Mouse (Mus musculus) hindbrain, postnatal 0 days (tissue): ENCODE results near the gene Mef2c. TPM values are rescaled to one million over a fixed set of nuclear protein-coding genes. Genes with fewer than 3 reads are reported as not detected.

Experiments used
- ATAC-seq: fragments of 200-750 bp; cut with Nextera tagmentation; 2 replicates; pipeline ENCODE4 v1.8.0; 2017; ENCODE audit warnings: mild to moderate bottlenecking, moderate TSS enrichment, moderate library complexity
- DNase-seq: peaks from one replicate; pipeline ENCODE4 v3.0.0-alpha.2; 2015; ENCODE audit warnings: low spot score
- H3K27ac ChIP-seq: fragments of 300-500 bp; sonication (generic); 2 replicates; pipeline ENCODE4 v1.5.1; 2014; ENCODE audit warnings: mild to moderate bottlenecking
- H3K27me3 ChIP-seq: fragments of 300-500 bp; sonication (generic); 2 replicates; pipeline ENCODE4 v1.6.1; 2014; ENCODE audit warnings: low read length, mixed read lengths; ENCODE audit not compliant: insufficient read depth
- H3K36me3 ChIP-seq: fragments of 300-500 bp; sonication (generic); 2 replicates; pipeline ENCODE4 v1.6.1; 2014; ENCODE audit warnings: low read length, mixed read lengths; ENCODE audit not compliant: insufficient read depth
- H3K4me1 ChIP-seq: fragments of 300-500 bp; sonication (generic); 2 replicates; pipeline ENCODE4 v1.6.1; 2014; ENCODE audit warnings: antibody characterized with exemption, low read length, mixed read lengths; ENCODE audit not compliant: insufficient read depth
- H3K4me2 ChIP-seq: fragments of 300-500 bp; sonication (generic); 2 replicates; pipeline ENCODE4 v1.6.1; 2014; ENCODE audit warnings: low read depth, mild to moderate bottlenecking, low read length, moderate library complexity, mixed read lengths
- H3K4me3 ChIP-seq: fragments of 300-500 bp; sonication (generic); 2 replicates; pipeline ENCODE4 v1.5.1; 2014; ENCODE audit warnings: low read length
- H3K9ac ChIP-seq: fragments of 300-500 bp; sonication (generic); replicated peaks from 2 replicates; pipeline ENCODE4 v1.6.1; 2014; ENCODE audit warnings: mild to moderate bottlenecking, low read length, moderate library complexity, mixed read lengths
- H3K9me3 ChIP-seq: fragments of 300-500 bp; sonication (generic); 2 replicates; pipeline ENCODE4 v1.6.1; 2016; ENCODE audit warnings: low read length, mixed read lengths
- CTCF ChIP-seq: IDR thresholded peaks from 2 replicates; pipeline ENCODE4 v1.5.1; 2016; ENCODE audit warnings: antibody characterized with exemption, control low read depth, low read depth
- WGBS: fragments of 180-500 bp; shearing (Covaris S2); extraction: QIAGEN DNeasy Blood & Tissue Kit; methylation state at CpG from one replicate; pipeline ENCODE4 v1.1.7; 2014; 5-methylcytosine and 5-hydroxymethylcytosine counted together
- polyA plus RNA-seq: library from polyadenylated mRNA; unstranded; fragments of >200 nt; fragmentation: Nextera tagmentation; extraction: Ambion mirVana; gene quantifications from 2 replicates; pipeline ENCODE4 v1.2.1, GENCODE M21; 2015
- total RNA-seq: library from RNA; depleted of rRNA; stranded (reverse); fragments of >200 nt; gene quantifications from 2 replicates; pipeline ENCODE4 v1.2.3, GENCODE M21; 2014

Gene Mef2c
- total and polyA plus RNA-seq, 2 experiments from 2014 or later, result 27.2 to 46.2 TPM

DNA sequence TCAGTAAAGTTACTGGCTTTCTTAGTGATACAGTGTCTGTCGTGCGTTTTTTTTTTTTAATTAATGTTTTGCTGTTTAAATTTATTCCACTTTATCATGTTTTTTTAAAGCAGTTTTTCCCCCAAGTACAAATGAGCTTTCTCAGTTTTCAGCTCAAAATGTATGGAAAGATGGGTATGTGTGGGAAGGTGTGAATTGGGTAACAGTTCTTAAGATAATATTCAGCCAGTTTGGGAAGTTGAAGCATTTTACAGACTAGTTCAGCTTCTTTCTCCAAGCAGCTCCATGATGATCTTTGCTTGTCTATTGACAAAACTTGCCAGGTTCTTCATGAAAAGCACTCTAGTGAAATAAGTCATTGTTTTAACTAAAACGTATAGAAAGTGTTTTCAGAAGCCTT, 163.2 kb downstream of the Mef2c start:
- TF ChIP-seq CTCF, result no peak
- 84% methylated on average over 3 of the region's 3 CpGs for WGBS

GRCm38 (mm10) chr13:83707611-83708010, 203.8 kb downstream of the Mef2c start:
- no peaks in the 10 kb centered on the region for H3K9me3 ChIP-seq
- 64% methylated on average over 2 of the region's 2 CpGs for WGBS

More for the DNA sequence above, 163.2 kb downstream of the Mef2c start:
- Histone ChIP-seq H3K9me3 (no peaks in the 10 kb centered on the region), H3K27me3 (no peaks in the 10 kb centered on the region), H3K9ac (no peak overlapping the region), H3K4me1 (no peaks in the 10 kb centered on the region), H3K36me3 (no peaks in the 10 kb centered on the region), H3K4me3 (no peak overlapping the region), H3K27ac (no peak overlapping the region), H3K4me2 (no peak overlapping the region)
- no peak for ATAC-seq
- no peak for DNase-seq

GRCm38 (mm10) chr13:83712778-83713380, 209.0 kb downstream of the Mef2c start:
- no peaks in the 10 kb centered on the region for H3K36me3 ChIP-seq
- no peak for TF ChIP-seq CTCF
- ATAC-seq (no peak), DNase-seq (peak; percentile 24)
- H3K27ac ChIP-seq, result 0 out of 2 replicates have a peak overlapping the region, but pooled peaks have one; percentile 8
- no peaks in the 10 kb centered on the region for H3K27me3 ChIP-seq
- peak overlapping the region; percentile 100; the same call in 1 of the 2 replicates for H3K9ac ChIP-seq
- WGBS, result 28% methylated on average over 5 of the region's 5 CpGs
- H3K4me1 ChIP-seq, result peaks cover 3% of the 10 kb centered on the region; the same call in 1 of the 2 replicates
- no peak overlapping the region for H3K4me3 ChIP-seq
- H3K4me2 ChIP-seq, result peak overlapping the region; percentile 89
- no peaks in the 10 kb centered on the region for H3K9me3 ChIP-seq

More at GRCm38 (mm10) chr13:83707611-83708010, 203.8 kb downstream of the Mef2c start:
- no peak for TF ChIP-seq CTCF
- no peak overlapping the region for H3K4me3 ChIP-seq
- H3K9ac ChIP-seq, result no peak overlapping the region
- H3K27me3 ChIP-seq, result no peaks in the 10 kb centered on the region
- H3K4me2 ChIP-seq, result no peak overlapping the region
- no peaks in the 10 kb centered on the region for H3K36me3 ChIP-seq
- no peak for ATAC-seq
- H3K4me1 ChIP-seq, result no peaks in the 10 kb centered on the region
- H3K27ac ChIP-seq, result no peak overlapping the region
- no peak for DNase-seq

GRCm38 (mm10) chr13:83713661-83714291, 209.9 kb downstream of the Mef2c start:
- Histone ChIP-seq H3K9me3 (no peaks in the 10 kb centered on the region), H3K27me3 (no peaks in the 10 kb centered on the region), H3K27ac (peak overlapping the region; percentile 99), H3K4me3 (peak overlapping the region; percentile 79), H3K36me3 (no peaks in the 10 kb centered on the region), H3K9ac (peak overlapping the region; percentile 100), H3K4me2 (peak overlapping the region; percentile 89), H3K4me1 (peaks cover 7% of the 10 kb centered on the region; the same call in 1 of the 2 replicates)
- TF ChIP-seq CTCF, result no peak
- DNase-seq (peak; percentile 56), ATAC-seq (no peak)
- 14% methylated on average over 19 of the region's 19 CpGs for WGBS

DNA sequence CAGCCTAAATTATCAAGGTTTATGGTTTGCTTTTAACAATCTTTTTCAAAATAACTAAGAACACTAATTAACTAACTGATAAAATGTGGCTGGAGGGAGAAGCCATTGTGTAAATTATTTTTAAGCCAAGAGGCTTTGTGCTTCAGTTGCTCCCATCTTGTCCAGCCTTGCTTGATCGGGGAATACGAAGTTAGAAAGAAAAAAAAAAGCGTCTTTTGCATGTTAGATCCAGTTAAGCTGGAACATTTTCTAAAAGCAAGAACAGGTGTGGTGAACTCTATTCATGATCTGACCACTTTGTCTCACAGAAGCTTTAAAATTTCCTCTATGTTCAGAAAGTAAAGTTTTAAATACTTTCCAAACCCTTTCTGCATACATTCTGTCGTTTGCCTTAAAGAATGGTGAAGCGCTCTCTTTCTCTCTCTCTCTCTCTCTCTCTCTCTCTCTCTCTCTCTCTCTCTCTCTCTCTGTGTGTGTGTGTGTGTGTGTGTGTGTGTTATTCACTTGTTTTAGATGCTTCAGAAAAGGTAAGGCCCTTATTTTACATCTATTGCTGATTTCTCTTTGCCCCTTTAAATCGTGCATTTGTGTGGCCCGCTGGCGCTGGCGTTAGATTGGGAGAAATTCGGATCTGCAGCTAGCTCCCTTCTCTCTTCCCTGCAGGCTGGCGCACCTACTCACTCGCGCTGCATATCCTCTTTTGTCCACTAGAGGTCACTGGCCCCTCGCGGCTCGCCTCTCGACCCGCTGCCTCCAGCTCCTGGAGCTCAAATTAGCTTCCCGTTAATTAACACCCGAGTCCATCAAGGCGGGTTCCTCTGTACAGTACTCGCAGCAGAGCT, 210.9 kb downstream of the Mef2c start:
- H3K9ac ChIP-seq, result peak overlapping the region; percentile 100
- peaks cover 7% of the 10 kb centered on the region; the same call in 1 of the 2 replicates for H3K4me1 ChIP-seq
- no peaks in the 10 kb centered on the region for H3K36me3 ChIP-seq
- H3K9me3 ChIP-seq, result no peaks in the 10 kb centered on the region
- DNase-seq (peak; percentile 96), ATAC-seq (peak; percentile 91)
- peak overlapping the region; percentile 79 for H3K4me3 ChIP-seq
- H3K27me3 ChIP-seq, result no peaks in the 10 kb centered on the region
- peak overlapping the region; percentile 89 for H3K4me2 ChIP-seq
- 2% methylated on average over 22 of the region's 22 CpGs for WGBS
- peak; percentile 98 for TF ChIP-seq CTCF
- peak overlapping the region; percentile 99 for H3K27ac ChIP-seq

DNA sequence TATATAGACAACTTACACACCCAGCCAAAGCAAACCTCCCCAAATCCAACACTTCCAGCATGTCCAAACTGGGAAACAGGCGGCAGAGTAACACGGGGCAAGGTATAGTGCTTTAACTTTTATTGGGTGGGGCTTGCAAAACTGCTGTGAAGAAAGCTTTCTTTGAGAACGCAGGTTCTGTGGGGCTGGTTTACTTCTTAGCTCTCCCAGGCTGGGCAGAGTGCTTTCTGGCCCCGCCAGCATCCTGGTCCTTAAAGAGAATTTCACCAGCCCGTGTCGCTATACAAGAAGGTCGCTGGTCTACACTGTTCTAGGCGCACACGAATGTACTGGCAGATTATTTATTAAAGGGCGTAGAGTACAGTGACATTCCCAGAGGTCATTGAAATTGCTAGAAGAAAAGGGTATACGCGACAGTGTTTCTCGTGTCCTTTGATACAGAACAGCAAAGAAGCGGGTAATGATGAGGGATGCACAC, 211.5 kb downstream of the Mef2c start:
- 2% methylated on average over 14 of the region's 14 CpGs for WGBS
- DNase-seq (no peak), ATAC-seq (peak; percentile 42)
- Histone ChIP-seq H3K4me2 (peak overlapping the region; percentile 89), H3K4me1 (peaks cover 7% of the 10 kb centered on the region; the same call in 1 of the 2 replicates), H3K27ac (peak overlapping the region; percentile 99), H3K9ac (peak overlapping the region; percentile 100), H3K27me3 (no peaks in the 10 kb centered on the region), H3K9me3 (no peaks in the 10 kb centered on the region), H3K36me3 (no peaks in the 10 kb centered on the region), H3K4me3 (peak overlapping the region; percentile 79)
- TF ChIP-seq CTCF, result no peak
